Mouse (Mus musculus) Muller cell, postnatal 12 days (primary cell): ENCODE data around the gene Nr1h2.

Experiments
- DNase-seq: peaks from one replicate; pipeline ENCODE4 v3.0.0-alpha.2; 2015; ENCODE audit errors: inconsistent ontology term

The Nr1h2 gene

DNA sequence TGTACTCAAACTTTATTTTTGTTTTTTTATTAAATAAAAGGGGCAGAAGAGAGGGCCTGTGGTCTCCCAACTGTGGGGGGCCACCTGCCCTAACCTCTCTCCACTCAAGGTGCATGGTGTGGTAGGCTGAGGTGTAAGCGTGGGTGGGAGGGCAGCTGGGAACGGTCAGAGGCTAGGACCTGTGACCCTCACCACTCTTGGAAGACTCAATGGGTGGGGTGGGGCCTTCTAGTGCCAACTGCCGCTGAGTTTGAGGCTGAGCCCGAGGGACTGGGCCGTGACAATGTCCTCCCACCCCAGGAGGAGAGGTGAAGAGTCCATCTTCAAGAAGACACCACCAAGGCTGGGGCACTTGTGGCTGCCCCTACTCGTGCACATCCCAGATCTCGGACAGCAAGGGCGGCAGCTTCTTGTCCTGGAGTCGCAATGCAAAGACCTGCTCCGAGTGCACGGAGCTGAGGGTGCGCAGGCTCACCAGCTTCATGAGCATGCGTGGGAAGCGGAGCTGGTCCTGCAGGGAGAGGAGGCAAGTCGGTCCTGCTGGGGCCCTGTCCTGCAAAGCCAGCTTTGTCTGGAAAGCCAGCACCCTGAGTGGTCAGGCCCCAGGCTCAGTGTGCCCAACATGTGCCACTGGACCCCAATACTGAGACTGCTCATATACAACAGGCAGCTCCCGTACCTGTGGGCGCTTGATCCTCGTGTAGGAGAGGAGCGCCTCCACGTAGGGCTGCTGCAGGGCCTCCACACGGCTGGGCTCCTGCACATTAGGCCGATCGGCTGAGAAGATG lies 3.9 kb downstream of the Nr1h2 start:
- no peak for DNase-seq

DNA sequence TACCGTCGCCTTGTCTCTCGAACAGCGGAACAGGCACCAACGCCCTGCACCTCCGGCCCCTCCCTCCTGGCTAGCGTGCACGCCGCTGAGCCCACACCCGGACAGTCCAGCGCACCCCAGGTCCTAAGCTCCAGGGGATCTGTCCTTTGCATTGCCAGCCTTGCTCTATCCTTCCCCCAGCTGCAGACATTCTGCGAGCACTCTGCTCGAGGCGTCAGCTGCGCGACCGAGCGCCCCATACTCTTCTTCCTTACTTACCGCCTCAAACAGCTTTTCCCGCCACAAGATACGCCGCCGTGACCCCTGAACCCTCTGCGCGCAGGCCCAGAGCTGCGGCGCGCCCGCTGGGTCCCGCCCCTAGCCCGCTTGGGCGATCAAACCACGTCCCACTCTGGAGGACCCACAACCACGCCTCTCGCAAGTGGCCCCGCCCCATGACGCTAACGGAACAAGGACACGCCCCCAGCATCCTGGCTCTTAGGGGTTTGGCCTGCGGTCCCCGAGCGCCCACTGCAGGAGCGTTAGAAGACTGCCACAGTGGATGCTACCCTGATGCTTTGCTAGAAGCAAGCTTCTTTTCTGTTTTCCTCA lies 5.2 kb downstream of the Nr1h2 start, which contains the start of gene Pold1:
Gene Pold1, minus strand, starts transcription at position 353 of the 591 bp plus-strand sequence.
- peak; percentile 100 for DNase-seq

DNA sequence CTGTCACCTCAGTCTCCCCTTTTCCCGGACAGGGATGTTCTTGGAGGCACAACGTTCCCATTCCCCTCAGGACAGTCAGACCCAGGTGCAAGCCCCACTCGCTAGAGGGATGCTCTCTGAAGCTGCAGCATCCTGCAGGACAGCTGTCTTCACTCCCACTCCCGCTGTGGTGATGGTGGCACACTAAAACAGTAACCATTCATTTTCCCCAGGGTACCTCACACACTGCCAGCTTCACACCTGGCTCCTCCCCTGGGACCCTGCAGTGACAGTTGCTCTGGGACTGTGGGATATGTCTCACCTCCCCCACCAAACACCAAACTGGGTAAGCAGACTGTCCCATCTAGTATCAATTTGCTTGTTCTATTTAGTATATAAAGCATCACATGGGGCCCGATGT lies 6.0 kb downstream of the Nr1h2 start:
- DNase-seq, result no peak

DNA sequence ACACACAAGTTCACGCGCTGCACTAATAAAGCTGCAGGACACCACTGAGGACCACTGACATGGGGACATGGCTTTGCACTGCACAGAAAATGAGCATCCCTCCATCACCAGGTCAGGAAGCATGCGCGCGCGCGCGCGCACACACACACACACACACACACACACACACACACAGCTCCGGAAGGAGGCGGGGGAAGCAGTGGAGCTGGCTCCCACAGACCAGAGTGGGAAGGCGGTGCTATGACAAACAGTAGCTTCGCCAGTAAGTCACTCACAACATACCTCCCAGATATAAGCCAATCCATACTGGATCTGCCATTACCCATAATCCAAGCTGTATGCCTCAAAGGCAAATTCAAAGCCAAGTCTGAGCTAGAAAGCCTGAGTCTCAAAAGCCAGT lies 6.7 kb downstream of the Nr1h2 start:
- no peak for DNase-seq

DNA sequence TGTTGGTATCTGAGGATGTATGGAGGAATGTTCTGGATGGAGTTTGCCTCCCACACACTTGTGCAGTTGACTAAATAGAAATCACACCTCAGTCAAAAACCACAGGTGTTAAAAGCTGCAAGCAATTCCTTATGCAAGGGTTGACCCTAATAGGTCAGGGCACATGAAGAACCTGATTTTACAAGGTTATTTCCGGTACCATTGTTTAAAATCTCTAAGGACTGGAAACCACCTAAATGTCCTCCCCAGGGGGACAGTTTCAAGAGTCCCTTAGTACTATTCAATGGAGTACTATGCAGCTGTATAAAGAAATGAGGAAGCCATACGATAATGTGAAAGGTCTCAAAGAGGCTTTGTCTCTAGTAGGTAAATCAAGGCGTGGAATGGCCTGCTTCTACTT lies 7.5 kb downstream of the Nr1h2 start:
- no peak for DNase-seq

DNA sequence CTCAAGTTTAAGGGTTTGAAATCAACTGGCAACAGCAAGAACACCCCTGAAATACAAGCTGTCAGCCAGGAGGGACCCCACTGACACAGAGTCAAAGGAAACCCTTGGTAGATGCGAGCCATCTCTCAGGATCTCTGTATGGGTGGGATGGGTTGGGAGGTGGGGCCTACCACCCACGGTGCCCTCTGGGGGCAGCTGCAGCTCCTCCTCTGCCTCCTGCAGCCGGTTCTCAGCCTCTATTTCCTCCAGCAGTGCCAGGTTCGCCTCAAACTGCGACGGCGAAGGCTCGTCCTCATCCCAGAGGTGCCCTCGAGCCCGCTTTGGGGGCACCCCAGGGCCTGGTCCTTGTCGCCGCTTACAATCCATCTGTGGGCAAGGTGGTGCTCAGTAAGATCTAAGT lies 10.7 kb downstream of the Nr1h2 start:
- DNase-seq, result no peak

DNA sequence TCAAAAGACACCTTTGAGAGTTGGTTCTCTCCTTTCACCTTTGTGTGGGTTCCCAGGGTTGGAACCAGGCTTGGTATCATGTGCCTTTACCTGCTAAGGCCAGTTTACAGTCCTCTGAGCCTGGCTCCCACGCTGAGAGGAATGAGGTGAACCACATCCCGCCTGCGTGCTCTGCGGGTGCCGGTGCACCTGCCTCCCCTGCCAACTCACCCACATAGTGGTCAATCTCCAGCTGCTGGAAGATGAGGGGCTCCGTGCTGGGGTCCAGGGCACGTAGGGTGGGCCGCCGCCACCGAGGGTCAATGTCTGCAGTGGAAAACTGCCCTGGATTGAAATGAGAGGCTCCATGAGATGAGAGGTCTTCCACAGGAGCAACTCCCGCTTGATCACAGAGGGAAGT lies 11.2 kb downstream of the Nr1h2 start:
- no peak for DNase-seq

DNA sequence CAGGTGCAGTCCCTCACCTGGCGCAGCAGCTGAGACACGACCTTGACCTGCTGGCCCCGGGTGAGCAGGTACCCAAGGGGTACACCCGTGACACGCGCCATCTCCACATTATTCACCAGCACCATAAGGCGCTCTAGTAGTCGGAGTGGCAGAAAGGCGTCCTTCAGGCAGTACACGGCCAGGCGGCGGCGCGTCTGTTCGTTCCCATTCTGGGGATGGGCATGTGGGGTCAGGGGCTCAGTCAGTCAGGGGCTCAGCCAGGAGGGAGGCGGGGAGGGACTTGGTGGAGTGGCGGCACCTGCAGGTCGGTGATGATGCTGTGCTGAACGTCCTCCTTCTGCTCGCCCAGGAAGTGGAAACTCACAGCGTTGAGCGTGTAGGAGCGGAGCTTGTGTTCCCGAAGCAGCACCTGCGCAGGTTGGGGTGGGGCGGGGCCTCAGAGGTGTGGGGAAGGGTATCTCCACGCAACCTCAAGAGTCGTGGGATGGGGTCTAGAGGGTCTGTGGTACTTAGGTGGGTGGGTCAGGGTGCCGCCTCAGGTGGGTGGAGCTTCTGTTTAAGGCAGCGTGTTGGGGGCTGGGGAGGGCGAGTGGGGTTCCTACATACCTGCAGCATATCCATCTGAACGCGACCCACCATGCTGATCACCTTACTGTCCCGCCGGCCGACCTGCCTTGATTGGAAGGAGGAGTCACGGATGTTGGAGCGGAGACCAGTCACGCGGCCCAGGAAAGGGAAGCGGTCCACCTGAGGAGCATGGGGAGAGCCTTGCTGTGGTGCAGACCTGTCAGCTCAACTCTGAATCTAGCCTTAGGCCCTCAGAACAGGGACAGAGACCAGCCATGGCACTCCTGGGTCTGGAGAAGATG lies 14.8 kb downstream of the Nr1h2 start:
- DNase-seq, result no peak

DNA sequence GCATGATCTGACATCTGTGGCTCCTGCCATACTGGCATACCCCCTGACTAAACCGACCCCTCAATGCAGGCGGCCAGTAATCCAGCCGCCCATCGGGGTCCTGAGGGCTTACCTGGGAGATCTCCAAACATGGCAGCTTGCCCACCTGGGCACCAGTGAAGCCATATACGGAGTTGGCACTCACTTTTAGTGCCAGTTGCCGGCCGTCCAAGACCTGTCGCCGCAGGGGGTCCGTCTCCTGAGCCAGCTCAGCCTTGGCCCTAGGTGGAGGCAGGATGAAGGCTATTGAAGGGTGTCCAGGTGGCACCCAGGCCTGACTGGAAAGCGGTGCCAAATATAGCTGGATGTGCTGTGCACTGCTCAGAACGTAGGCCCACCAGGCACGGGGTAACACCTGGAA lies 16.3 kb downstream of the Nr1h2 start:
- DNase-seq, result no peak

DNA sequence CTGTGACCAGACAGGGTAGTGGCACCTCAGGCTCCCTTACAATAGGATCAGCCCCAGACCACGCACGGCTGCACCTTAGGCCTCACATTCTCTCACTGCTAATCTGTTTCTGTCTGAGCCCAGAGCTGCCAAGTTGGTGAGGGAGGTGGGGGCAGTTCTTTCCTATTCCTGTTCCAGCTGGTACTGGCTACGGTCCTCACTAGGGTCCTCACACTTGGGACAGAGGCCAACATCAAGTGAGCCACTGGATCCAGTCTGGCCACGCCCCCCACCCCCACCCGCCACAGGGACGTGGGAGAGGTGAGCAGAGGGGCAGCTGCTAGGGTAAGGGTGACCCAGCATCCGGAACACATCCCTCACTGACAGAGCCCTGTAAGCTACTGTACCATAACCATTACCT lies 16.7 kb downstream of the Nr1h2 start:
- DNase-seq, result no peak

DNA sequence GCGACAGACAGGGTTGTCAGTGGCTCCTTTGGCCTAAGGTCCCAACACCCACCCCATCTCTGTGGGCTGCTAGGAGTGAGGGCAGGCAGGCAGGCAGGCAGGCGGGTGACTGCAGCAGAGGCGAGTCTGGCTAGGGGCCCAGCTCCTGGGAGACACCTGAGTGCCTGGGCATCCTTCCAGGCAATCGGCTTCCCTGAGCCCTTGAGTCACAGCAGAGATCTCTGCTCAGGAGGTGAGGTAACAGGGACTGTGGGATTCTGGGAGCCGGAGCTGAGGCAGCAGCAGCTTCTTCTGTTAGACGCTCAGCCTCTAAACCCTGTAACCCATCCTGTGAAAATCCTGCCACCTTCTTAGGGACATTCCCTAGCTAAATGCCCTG lies 17.2 kb downstream of the Nr1h2 start:
- no peak for DNase-seq

DNA sequence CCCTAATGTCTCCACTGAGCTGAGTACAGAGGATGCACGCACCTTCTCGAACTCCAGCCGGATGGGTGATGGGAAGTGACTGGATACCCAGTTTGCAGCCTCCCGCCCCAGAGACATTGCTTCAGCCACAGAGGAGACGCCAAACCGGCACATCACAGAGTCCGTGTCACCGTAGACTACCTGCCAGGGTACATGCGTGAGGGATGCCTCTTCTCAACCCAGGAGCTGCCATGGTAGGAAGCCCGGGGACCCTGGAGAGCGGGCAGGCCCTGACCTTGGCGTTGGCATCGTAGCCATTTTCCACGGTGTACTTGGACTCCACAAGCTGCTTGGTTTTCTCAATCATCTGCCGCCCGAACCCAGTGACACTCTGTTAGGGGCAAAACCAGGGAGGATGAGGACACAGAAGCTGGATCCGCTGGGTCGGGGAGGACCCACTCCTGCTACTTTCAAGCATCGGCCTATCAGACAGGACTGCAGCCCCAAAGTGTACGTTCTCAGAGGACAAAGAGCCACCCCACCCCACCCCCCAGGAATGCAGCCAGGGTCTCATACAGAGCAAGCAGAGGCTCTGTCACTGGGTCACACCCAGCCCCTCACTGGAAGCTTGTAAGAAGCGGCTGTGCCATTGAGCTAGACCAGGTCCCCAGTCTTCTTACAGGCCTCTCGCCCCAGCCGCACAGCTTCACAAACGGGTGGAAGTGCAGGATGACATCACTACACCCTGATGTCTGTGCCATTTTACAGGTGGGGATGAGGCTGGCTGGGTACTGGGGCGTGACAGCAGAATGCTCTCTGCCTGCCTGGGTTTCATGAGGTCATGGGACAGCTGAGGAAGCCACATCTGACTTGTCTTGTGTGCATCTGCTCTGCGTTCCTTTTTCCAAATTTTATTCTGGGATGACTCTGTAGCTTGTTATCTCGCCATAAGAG lies 17.8 kb downstream of the Nr1h2 start:
- DNase-seq, result no peak

DNA sequence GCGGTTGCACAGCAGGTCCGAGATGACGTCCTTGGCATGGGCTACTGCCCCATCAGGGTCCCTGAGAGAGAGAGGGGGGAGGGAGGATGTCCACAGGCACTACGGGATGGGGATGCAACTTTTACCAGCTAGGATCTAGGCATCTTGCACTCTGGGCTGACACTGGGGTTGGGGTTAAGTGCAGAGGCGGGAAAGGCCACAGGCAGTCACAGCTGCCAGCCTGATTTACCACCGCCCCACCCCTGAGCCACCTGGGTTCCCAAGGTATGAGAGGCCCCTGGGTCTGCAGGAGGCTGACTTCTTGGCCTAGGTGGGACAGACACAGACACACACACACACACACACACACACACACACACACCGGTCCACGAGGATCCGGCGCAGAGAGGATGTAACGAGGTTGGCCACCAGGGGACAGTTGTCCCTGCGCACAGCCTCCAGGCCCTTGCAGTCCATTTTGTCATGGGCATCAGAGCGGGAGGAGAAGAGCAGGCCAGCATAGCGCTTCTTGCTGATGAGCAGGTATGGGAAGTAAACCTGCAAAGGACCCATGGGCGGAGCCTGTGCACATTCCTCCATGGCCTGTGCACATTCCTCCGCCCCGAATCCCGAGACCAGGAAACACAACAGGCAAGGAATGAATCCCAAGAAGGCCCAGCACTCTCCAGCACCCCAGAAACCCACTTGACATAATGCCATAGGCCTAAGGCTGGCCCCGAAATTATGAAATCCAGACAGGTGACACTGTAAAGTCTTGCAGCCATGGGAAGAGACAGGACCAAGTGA lies 18.9 kb downstream of the Nr1h2 start:
- no peak for DNase-seq

DNA sequence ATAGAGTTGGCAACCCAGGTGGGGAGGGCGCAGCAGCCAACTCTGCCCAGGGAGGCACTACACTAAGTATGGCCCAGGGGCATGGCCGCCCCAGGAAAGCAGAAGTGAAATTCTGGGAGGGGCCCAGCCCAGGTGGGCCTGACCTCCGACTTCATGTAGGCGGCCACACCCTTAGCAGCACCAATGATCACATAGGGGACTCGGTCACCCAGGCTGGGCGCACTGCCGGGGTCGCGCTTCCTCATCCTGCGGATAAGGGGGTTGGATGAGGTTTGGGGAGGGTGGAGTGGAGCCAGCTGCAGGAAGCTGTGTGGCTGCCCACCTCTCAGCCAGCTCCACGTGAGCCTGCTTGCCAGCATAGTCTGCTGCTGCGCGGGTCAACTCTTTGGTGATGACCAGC lies 19.5 kb downstream of the Nr1h2 start:
- DNase-seq, result no peak

DNA sequence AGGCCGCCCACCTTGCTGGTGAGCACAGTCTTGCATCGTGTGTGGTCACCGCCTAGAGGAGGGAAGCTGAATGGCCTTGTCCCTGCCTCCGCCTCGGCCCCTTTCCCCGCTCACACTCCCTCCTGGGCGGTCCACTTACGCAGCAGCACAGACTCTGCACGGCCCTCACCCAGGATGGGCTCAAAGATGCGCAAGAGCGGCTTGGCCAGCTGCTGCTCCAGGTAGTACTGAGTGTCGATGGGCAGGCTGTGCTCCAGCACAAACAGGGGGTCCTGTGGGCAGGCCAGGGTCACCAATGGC lies 20.1 kb downstream of the Nr1h2 start:
- no peak for DNase-seq

DNA sequence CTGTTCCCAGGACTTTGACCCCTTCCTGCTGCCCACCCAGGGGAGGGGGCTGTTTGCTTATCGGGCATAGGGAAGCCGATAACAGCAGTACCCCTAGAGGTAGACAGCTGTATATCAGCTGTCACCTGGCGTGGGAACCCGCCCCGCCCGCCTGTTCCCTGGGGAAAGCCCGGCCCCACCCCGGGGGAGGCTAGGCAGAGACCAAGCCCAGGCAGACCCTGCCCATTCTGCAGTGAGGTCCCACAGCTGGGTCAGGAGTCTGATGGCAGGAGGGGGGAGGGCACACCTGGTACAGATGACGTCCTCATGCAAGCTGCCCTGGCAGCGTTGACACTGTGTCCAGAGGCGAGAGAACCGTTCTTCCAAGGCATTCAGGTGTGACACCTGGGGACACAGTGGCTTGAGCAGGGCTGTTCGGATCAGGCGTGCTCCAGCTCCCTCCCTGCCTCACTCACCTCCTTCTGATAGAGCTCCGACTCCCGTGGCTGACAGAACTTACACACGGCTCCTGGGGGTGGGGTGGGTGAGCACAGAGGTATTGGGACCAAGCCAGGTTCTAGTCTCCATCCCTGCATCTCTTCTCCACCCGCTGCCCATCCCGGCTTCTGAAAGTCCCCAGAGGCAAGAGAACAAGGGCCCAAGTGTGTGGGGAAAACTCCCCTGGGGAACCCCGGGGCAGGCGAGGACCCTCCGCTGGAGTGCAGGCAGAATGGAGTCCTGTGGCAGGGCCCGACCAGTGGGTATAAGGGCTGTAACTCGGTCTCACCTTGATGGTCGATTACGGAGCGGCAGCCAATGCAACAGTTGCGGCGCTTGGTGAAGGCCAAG lies 20.6 kb downstream of the Nr1h2 start:
- no peak for DNase-seq

DNA sequence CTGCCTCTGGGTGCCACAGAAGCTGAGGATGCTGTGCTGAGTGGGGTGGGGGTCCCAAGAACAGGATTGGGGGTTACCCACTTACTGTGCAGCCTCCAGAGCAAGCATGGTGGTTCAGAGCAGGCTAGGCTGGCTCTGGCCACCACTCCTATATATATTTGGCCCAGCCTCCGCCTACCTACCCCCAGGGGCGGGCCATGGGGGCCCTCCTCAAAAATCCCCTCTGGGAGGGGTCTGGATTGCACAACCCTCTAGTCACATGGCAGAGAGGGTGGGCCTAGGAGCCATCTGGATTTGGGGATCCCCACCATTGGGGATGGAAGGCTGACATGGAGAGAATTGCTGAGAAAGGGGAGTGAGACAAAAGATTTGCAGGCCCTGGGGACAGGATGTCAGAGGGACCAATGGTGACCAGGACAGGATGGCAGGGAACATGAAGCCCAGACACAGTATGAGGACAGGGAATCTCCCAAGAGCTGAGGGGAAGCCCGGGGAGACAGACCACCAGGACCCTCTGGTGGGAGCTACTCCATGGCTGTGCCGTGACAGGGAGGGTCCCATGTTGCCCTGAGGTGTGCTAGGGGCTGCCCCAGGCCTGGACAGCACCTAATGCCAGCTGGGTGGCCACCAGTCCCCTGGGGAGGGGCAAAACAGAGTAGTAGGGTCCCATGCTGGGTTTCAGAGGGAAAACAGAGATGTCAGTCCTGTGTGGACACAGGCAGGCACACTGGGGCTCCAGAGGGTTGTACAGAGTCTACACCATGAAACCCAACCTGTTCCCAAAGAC lies 21.6 kb downstream of the Nr1h2 start, which contains the start of gene Spib:
Gene Spib, minus strand, starts transcription at position 126 of the 787 bp plus-strand sequence.
- DNase-seq, result no peak

DNA sequence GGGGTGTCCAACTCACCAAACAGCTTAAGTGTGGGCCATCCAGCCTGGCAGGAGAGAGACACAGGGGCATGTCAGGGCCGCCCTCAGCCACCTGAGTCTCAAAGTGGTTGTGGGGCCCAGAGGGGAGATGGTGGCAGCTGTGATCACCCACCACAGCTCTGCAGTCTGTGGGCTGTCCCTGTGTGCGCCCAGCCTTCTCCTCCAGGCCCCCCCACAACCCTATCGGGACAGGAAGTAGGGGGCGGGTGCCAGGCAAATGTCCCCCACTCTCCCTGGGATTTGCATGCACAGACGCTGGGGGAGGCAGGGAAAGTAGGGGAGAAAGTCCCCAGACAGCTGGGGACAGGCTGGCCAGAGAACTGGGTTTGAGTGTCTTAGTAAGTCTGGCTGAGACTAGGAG lies 22.5 kb downstream of the Nr1h2 start:
- DNase-seq, result no peak

DNA sequence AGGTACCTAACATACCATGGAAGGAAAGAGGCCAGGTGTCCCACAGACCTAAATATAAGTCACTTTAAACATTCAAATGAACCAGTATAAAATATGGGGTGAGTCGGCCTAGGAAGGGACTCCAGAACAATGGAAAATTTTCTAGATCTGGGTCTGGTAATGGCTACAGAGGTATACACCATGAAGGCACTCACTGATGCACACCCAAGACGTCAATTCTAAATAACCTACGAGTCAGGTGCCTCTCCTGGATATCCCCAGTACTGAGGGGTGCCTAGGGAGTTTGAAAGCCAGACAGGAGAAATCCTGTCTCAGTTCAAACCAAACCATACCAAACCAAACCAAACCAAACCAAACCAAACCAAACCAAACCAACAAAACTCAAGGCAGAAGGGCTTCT lies 23.2 kb downstream of the Nr1h2 start:
- DNase-seq, result no peak
